Mouse (Mus musculus) frontal cortex, postnatal 36 days (tissue): ENCODE results near the gene Hspa1l.
"Not testable (repeated sequence)": the region's sequence is repeated elsewhere in the genome, so short reads cannot be mapped to it uniquely, and the experiment has no call there.

ENCODE experiments used
- DNase-seq, 2 experiments: peaks; one replicate each; pipeline ENCODE4 v3.0.0; 2022; ENCODE audit warnings: low spot score in 2 of 2

Gene Hspa1l

GRCm38 (mm10) chr17:34950514-34951455 is 21.7 kb upstream of the Hspa1l start:
- DNase-seq: no peak

GRCm38 (mm10) chr17:34951636-34952377 is 20.7 kb upstream of the Hspa1l start:
- DNase-seq: peak; percentile 53 to 56

GRCm38 (mm10) chr17:34952378-34953040 is 20.0 kb upstream of the Hspa1l start:
- peak; percentile 75 for DNase-seq

GRCm38 (mm10) chr17:34953258-34953657 is 19.2 kb upstream of the Hspa1l start:
- no peak for DNase-seq

GRCm38 (mm10) chr17:34953904-34954303 is 18.6 kb upstream of the Hspa1l start:
- DNase-seq: no peak

- no peak for DNase-seq
Observed at GRCm38 (mm10) chr17:34954831-34955230, 17.7 kb upstream of the Hspa1l start.

GRCm38 (mm10) chr17:34955884-34956283 is 16.6 kb upstream of the Hspa1l start:
- DNase-seq: no peak

- no peak for DNase-seq
Observed at GRCm38 (mm10) chr17:34956340-34956739, 16.2 kb upstream of the Hspa1l start.

GRCm38 (mm10) chr17:34957291-34957690 is 15.2 kb upstream of the Hspa1l start:
- not testable (repeated sequence) for DNase-seq

GRCm38 (mm10) chr17:34957966-34958365 is 14.5 kb upstream of the Hspa1l start:
- not testable (repeated sequence) for DNase-seq

- DNase-seq: not testable (repeated sequence)
Observed at GRCm38 (mm10) chr17:34958734-34959129, 13.8 kb upstream of the Hspa1l start.

GRCm38 (mm10) chr17:34959130-34959778 is 13.2 kb upstream of the Hspa1l start, which contains the start of gene Hspa1b:
TSS of gene Hspa1b (minus strand) at chr17:34959238.
- DNase-seq: peak; percentile 87 to 89

GRCm38 (mm10) chr17:34959881-34960515 is 12.5 kb upstream of the Hspa1l start:
- no peak for DNase-seq

GRCm38 (mm10) chr17:34960702-34961493 is 11.6 kb upstream of the Hspa1l start:
- DNase-seq: no peak

- DNase-seq: no peak
Observed at GRCm38 (mm10) chr17:34962125-34962524, 10.4 kb upstream of the Hspa1l start.

- DNase-seq: no peak
Observed at GRCm38 (mm10) chr17:34962841-34963240, 9.7 kb upstream of the Hspa1l start.

GRCm38 (mm10) chr17:34964640-34965049 is 7.9 kb upstream of the Hspa1l start:
- DNase-seq: no peak

- DNase-seq: no peak
Observed at GRCm38 (mm10) chr17:34965627-34966026, 6.9 kb upstream of the Hspa1l start.

GRCm38 (mm10) chr17:34969822-34970221 is 2.7 kb upstream of the Hspa1l start, which contains the start of gene Gm20481:
TSS of gene Gm20481 (plus strand) at chr17:34969912.
- DNase-seq: not testable (repeated sequence)

- not testable (repeated sequence) for DNase-seq
Observed at GRCm38 (mm10) chr17:34970850-34971249, 1.7 kb upstream of the Hspa1l start.
